In the genomic region with DNA sequence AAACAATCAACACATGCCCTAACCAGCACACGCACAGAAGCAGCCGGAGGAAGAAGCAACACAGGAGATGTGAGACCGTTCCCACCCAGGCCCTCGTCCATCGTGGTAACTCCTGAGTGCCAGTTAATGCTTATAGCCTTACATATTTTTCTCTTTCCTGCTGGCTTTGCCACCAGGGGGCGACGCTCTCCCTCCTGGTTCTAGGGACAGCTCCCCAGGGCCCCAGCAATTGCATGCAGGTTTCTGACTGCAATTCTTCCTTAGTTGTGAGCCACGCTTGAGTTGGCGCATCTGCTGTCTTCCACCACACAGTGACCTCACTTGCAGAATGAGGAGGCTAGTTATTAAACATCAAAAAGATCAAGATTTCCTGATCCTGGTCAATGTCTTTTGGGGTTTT, we compare ENCODE assay signal across 8 mouse cellular contexts. TPM values are rescaled to one million over a fixed set of nuclear protein-coding genes. Genes with fewer than 3 reads are reported as not detected.
DNase-seq lines count a peak whose midpoint lies in the region; TF ChIP-seq lines count a peak whose summit lies in the region.

No protein-coding gene starts in this region.

- 50% methylated on average over 9 of the region's 9 CpGs for WGBS in cerebellum, adult 2 months

- peak in 1 of 2 experiments; percentile 13 for DNase-seq in cerebellum, adult 2 months
- no peak for DNase-seq in cerebellum, adult 9-10 months
- peak; percentile 22 to 56 for DNase-seq in left cerebral cortex, postnatal 14 days (ENCODE audit: low spot score in 2 of 2)
- DNase-seq in left cerebral cortex, adult 9 months (ENCODE audit: low spot score in 2 of 2) = no peak
- peak; percentile 57 for DNase-seq in adrenal gland, adult 2 months
- DNase-seq in gastrocnemius, postnatal 10 days = peak; percentile 63
- peak; percentile 65 for DNase-seq in lung, postnatal 14 days

- no peak overlapping the region for H3K4me3 ChIP-seq in cerebellum, adult 2 months (replicated peaks; ENCODE audit: insufficient read depth, low read depth, low read length)
- no peak overlapping the region for H3K4me3 ChIP-seq in testis, adult 2 months (ENCODE audit: control insufficient read depth, low read depth, low read length)

- no peaks in the 10 kb centered on the region for H3K27me3 ChIP-seq in cerebellum, adult 2 months (ENCODE audit: control insufficient read depth, insufficient read depth, low read length)
- H3K27me3 ChIP-seq in testis, adult 2 months (ENCODE audit: control insufficient read depth, insufficient read depth, low read length) = no peaks in the 10 kb centered on the region

- H3K36me3 ChIP-seq in testis, adult 2 months (ENCODE audit: control insufficient read depth, insufficient read depth, low read length) = no peaks in the 10 kb centered on the region

- H3K4me1 ChIP-seq in cerebellum, adult 2 months (ENCODE audit: control insufficient read depth, insufficient read depth, low read length) = peaks cover 6% of the 10 kb centered on the region
- H3K4me1 ChIP-seq in testis, adult 2 months (ENCODE audit: control insufficient read depth, insufficient read depth, low read length) = peaks cover 4% of the 10 kb centered on the region; the same call in 1 of the 2 replicates

- TF ChIP-seq POLR2A in cerebellum, adult 2 months (IDR thresholded peaks at IDR 0.05; ENCODE audit: borderline replicate concordance, insufficient read depth, low read length) = no peak
- no peak for TF ChIP-seq POLR2A in testis, adult 2 months (IDR thresholded peaks at IDR 0.05; ENCODE audit: control insufficient read depth, low read depth, low read length)

- intact Hi-C loops in left cerebral cortex, postnatal 14 days (cut with DNase I) = no loop called here

- H3K27ac ChIP-seq in cerebellum, adult 2 months (ENCODE audit: insufficient read depth, low read length) = no peak overlapping the region
- H3K27ac ChIP-seq in testis, adult 2 months (ENCODE audit: control insufficient read depth, insufficient read depth, low read depth, low read length) = no peak overlapping the region

- peak; percentile 48; the same call in 1 of the 2 replicates for TF ChIP-seq CTCF in cerebellum, adult 2 months (IDR thresholded peaks at IDR 0.05; ENCODE audit: borderline replicate concordance, insufficient read depth, low read depth, low read length)
- peak; percentile 66; the same call in 1 of the 2 replicates for TF ChIP-seq CTCF in testis, adult 2 months (IDR thresholded peaks at IDR 0.05; ENCODE audit: control insufficient read depth, insufficient read depth, insufficient replicate concordance, low read depth, low read length)

RNA-seq across cellular contexts. Expression of gene Idh2, which starts 17.3 kb away (rescaled TPM):
- polyA plus RNA-seq in cerebellum, adult 2 months (2012; rRNA removed) = 77.9 and 84.0 TPM in 2 replicates
- total RNA-seq in left cerebral cortex, postnatal 14 days (2021) = 10 to 100 TPM; 48.1 to 50.3 TPM
- total RNA-seq in adrenal gland, adult 2 months (2021) = 100 to 1,000 TPM in 1 of 2 experiments, 10 to 100 TPM in 1; 96.2 to 200 TPM
- 147 and 150 TPM in 2 replicates for polyA plus RNA-seq in adrenal gland, adult 2 months (2012; rRNA removed)
- total RNA-seq in gastrocnemius, postnatal 10 days (2021) = 100 to 1,000 TPM; 244 to 271 TPM
- polyA plus RNA-seq in testis, adult 2 months (2012; rRNA removed) = 9.6 and 11.2 TPM in 2 replicates

RNA-seq across cellular contexts. Expression of gene Sema4b, which starts 54.1 kb away (rescaled TPM):
- 10.7 and 11.5 TPM in 2 replicates for polyA plus RNA-seq in cerebellum, adult 2 months (2012; rRNA removed)
- total RNA-seq in left cerebral cortex, postnatal 14 days (2021) = 10 to 100 TPM; 20.0 to 20.7 TPM
- total RNA-seq in adrenal gland, adult 2 months (2021) = 10 to 100 TPM; 57.7 to 66.4 TPM
- 55.1 and 65.8 TPM in 2 replicates for polyA plus RNA-seq in adrenal gland, adult 2 months (2012; rRNA removed)
- 1 to 10 TPM; 2.9 to 4.2 TPM for total RNA-seq in gastrocnemius, postnatal 10 days (2021)
- 5.2 and 5.6 TPM in 2 replicates for polyA plus RNA-seq in testis, adult 2 months (2012; rRNA removed)

Comparison
In these comparisons a context has a peak if more than half of its experiments do, and no peak if none do; other contexts are left out.
1. DNase-seq: peak in left cerebral cortex, postnatal 14 days (2 of 2), adrenal gland, adult 2 months (single experiment), gastrocnemius, postnatal 10 days (single experiment) and lung, postnatal 14 days (single experiment); none in cerebellum, adult 9-10 months (single experiment) and left cerebral cortex, adult 9 months (0 of 2).
2. RNA of gene Sema4b, which starts 54.1 kb away (total RNA-seq): 57.7 to 66.4 TPM in adrenal gland, adult 2 months and 20.0 to 20.7 TPM in left cerebral cortex, postnatal 14 days; 2.9 to 4.2 TPM in gastrocnemius, postnatal 10 days; every median in the first group is over 4 times any median in the second.